Mouse (Mus musculus): ENCODE data around the gene Mfsd14b. TPM values are rescaled to one million over a fixed set of nuclear protein-coding genes. Genes with fewer than 3 reads are reported as not detected.

Gene Mfsd14b
- polyA plus RNA-seq, 1 experiment, result 17.1 TPM

DNA sequence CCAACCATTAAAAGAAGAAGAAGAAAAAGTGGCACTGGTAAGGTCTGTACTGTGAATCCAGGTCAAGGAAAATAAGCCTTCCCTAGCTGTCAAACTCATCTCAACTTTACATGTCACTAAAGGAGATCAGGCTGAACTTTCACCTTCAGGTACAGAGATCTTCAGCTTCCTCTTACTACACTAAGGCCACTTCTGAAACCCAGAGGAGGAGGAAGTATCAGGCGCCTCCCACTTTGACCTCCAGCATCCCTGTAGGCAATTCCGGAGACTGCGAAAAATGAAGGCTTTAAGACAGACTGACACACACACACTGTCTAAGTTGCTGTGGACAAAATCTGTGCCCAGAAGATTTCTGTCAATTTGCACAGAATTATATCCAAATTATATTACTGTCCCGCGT lies 814 bp downstream of the Mfsd14b start:
- Histone ChIP-seq H3K4me1 (ENCODE audit: control insufficient read depth, insufficient read depth, insufficient read length, low read length) (no peaks in the 10 kb centered on the region; the same call in 1 of the 2 replicates), H3K27me3 (ENCODE audit: control insufficient read depth, insufficient read depth, low read length) (no peaks in the 10 kb centered on the region), H3K36me3 (ENCODE audit: control insufficient read depth, insufficient read depth, low read length) (no peaks in the 10 kb centered on the region), H3K27ac (ENCODE audit: insufficient read depth, low read depth, low read length) (peak overlapping the region; percentile 73), H3K4me3 (ENCODE audit: low read depth, low read length) (peak overlapping the region; percentile 98)
- TF ChIP-seq CTCF (IDR thresholded peaks at IDR 0.05; ENCODE audit: extremely low read depth, insufficient read length, insufficient replicate concordance, low read depth, low read length) (no peak), POLR2A (IDR thresholded peaks at IDR 0.05; ENCODE audit: low read depth, low read length) (no peak)
- under 1% methylated on average over 5 of the region's 5 CpGs for WGBS

GRCm38 (mm10) chr13:65101232-65101631 lies 11.5 kb downstream of the Mfsd14b start:
- 82% methylated on average over 3 of the region's 3 CpGs for WGBS
- Histone ChIP-seq H3K4me1 (ENCODE audit: control insufficient read depth, insufficient read depth, insufficient read length, low read length) (no peaks in the 10 kb centered on the region), H3K27me3 (ENCODE audit: control insufficient read depth, insufficient read depth, low read length) (no peaks in the 10 kb centered on the region), H3K36me3 (ENCODE audit: control insufficient read depth, insufficient read depth, low read length) (no peaks in the 10 kb centered on the region), H3K4me3 (ENCODE audit: low read depth, low read length) (no peak overlapping the region), H3K27ac (ENCODE audit: insufficient read depth, low read depth, low read length) (no peak overlapping the region)
- TF ChIP-seq POLR2A (IDR thresholded peaks at IDR 0.05; ENCODE audit: low read depth, low read length) (no peak), CTCF (IDR thresholded peaks at IDR 0.05; ENCODE audit: extremely low read depth, insufficient read length, insufficient replicate concordance, low read depth, low read length) (no peak)

GRCm38 (mm10) chr13:65100678-65101077 lies 12.1 kb downstream of the Mfsd14b start:
- no peak overlapping the region for H3K4me3 ChIP-seq (ENCODE audit: low read depth, low read length)
- TF ChIP-seq CTCF (IDR thresholded peaks at IDR 0.05; ENCODE audit: extremely low read depth, insufficient read length, insufficient replicate concordance, low read depth, low read length), result no peak
- no peak for TF ChIP-seq POLR2A (IDR thresholded peaks at IDR 0.05; ENCODE audit: low read depth, low read length)
- H3K27ac ChIP-seq (ENCODE audit: insufficient read depth, low read depth, low read length), result no peak overlapping the region
- H3K27me3 ChIP-seq (ENCODE audit: control insufficient read depth, insufficient read depth, low read length), result no peaks in the 10 kb centered on the region
- H3K4me1 ChIP-seq (ENCODE audit: control insufficient read depth, insufficient read depth, insufficient read length, low read length), result no peaks in the 10 kb centered on the region
- H3K36me3 ChIP-seq (ENCODE audit: control insufficient read depth, insufficient read depth, low read length), result no peaks in the 10 kb centered on the region
- WGBS, result 93% methylated on average over 9 of the region's 9 CpGs

DNA sequence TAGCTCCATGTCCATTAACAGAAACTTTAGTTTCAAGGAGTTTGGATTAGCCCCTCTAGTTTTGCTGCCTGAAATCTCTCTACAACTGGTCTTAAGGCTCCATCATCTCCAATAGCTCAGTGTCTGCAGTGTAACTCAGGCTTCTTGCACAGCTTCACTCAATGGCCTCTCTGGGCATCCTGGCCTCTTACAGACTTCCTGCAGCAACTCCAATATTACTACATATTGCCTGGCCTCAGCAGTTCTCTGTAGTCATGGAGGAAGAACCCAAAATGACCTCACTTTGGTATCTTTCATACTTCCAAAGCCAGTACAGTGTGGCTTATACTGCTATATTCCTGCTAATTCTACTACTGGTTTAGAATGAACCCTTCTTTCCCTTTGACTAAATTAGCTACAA lies 15.8 kb downstream of the Mfsd14b start:
- Histone ChIP-seq H3K27me3 (ENCODE audit: control insufficient read depth, insufficient read depth, low read length) (no peaks in the 10 kb centered on the region), H3K4me1 (ENCODE audit: control insufficient read depth, insufficient read depth, insufficient read length, low read length) (no peaks in the 10 kb centered on the region), H3K27ac (ENCODE audit: insufficient read depth, low read depth, low read length) (no peak overlapping the region), H3K36me3 (ENCODE audit: control insufficient read depth, insufficient read depth, low read length) (0 out of 2 replicates have a peak, but pooled peaks cover 2% of the 10 kb centered on the region), H3K4me3 (ENCODE audit: low read depth, low read length) (no peak overlapping the region)
- TF ChIP-seq CTCF (IDR thresholded peaks at IDR 0.05; ENCODE audit: extremely low read depth, insufficient read length, insufficient replicate concordance, low read depth, low read length), result no peak
- no peak for TF ChIP-seq POLR2A (IDR thresholded peaks at IDR 0.05; ENCODE audit: low read depth, low read length)

DNA sequence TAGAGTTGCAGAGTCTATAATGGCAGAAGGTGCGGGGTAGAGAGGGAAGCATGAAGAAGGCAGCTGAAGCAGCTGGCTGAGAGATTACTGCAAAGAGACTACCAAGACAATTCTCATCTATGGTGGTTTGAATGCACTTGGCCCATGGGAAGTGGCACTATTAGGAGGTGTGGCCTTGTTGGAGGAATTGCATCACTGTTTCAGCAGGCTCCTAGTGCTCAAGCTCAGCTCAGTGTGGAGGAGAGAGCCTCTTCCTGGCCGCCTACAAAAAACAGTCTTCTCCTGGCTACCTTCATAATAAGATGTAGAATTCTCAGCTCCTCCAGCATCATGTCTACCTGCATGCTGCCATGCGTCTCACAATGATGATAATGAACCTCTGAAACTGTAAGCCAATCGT lies 16.9 kb downstream of the Mfsd14b start:
- Histone ChIP-seq H3K36me3 (ENCODE audit: control insufficient read depth, insufficient read depth, low read length) (0 out of 2 replicates have a peak, but pooled peaks cover 2% of the 10 kb centered on the region), H3K27ac (ENCODE audit: insufficient read depth, low read depth, low read length) (no peak overlapping the region), H3K27me3 (ENCODE audit: control insufficient read depth, insufficient read depth, low read length) (no peaks in the 10 kb centered on the region), H3K4me1 (ENCODE audit: control insufficient read depth, insufficient read depth, insufficient read length, low read length) (no peaks in the 10 kb centered on the region), H3K4me3 (ENCODE audit: low read depth, low read length) (no peak overlapping the region)
- 97% methylated on average over 4 of the region's 4 CpGs for WGBS
- TF ChIP-seq POLR2A (IDR thresholded peaks at IDR 0.05; ENCODE audit: low read depth, low read length) (no peak), CTCF (IDR thresholded peaks at IDR 0.05; ENCODE audit: extremely low read depth, insufficient read length, insufficient replicate concordance, low read depth, low read length) (no peak)

GRCm38 (mm10) chr13:65069969-65070368 lies 42.8 kb downstream of the Mfsd14b start:
- H3K4me3 ChIP-seq (ENCODE audit: low read depth, low read length), result no peak overlapping the region
- no peaks in the 10 kb centered on the region for H3K4me1 ChIP-seq (ENCODE audit: control insufficient read depth, insufficient read depth, insufficient read length, low read length)
- peaks cover 29% of the 10 kb centered on the region for H3K36me3 ChIP-seq (ENCODE audit: control insufficient read depth, insufficient read depth, low read length)
- H3K27ac ChIP-seq (ENCODE audit: insufficient read depth, low read depth, low read length), result no peak overlapping the region
- 92% methylated on average over 2 of the region's 2 CpGs for WGBS
- TF ChIP-seq CTCF (IDR thresholded peaks at IDR 0.05; ENCODE audit: extremely low read depth, insufficient read length, insufficient replicate concordance, low read depth, low read length) (no peak), POLR2A (IDR thresholded peaks at IDR 0.05; ENCODE audit: low read depth, low read length) (no peak)
- H3K27me3 ChIP-seq (ENCODE audit: control insufficient read depth, insufficient read depth, low read length), result no peaks in the 10 kb centered on the region

GRCm38 (mm10) chr13:65052660-65053059 lies 60.1 kb downstream of the Mfsd14b start, which contains the start of gene Prss47:
Gene Prss47 (minus strand): TSS chr13:65052760.
- no peaks in the 10 kb centered on the region for H3K4me1 ChIP-seq (ENCODE audit: control insufficient read depth, insufficient read depth, insufficient read length, low read length)
- no peaks in the 10 kb centered on the region for H3K36me3 ChIP-seq (ENCODE audit: control insufficient read depth, insufficient read depth, low read length)
- H3K27me3 ChIP-seq (ENCODE audit: control insufficient read depth, insufficient read depth, low read length), result no peaks in the 10 kb centered on the region
- TF ChIP-seq CTCF (IDR thresholded peaks at IDR 0.05; ENCODE audit: extremely low read depth, insufficient read length, insufficient replicate concordance, low read depth, low read length), result no peak
- no peak for TF ChIP-seq POLR2A (IDR thresholded peaks at IDR 0.05; ENCODE audit: low read depth, low read length)
- H3K27ac ChIP-seq (ENCODE audit: insufficient read depth, low read depth, low read length), result no peak within 1 kb of the TSS
- no peak within 1 kb of the TSS for H3K4me3 ChIP-seq (ENCODE audit: low read depth, low read length)
- 84% methylated on average over 9 of the region's 9 CpGs for WGBS
